Mouse (Mus musculus) regulatory T cell (primary cell): ENCODE measurements around the gene Hoxa13.

Experiments used
- in situ Hi-C: fragments of 300-600 bp; cut with MboI, MseI; formaldehyde crosslinking; loops from one replicate; pipeline ENCODE4 v1.15.1; 2025; ENCODE audit warnings: high pct_unique_total_duplicates

Gene Hoxa13

DNA sequence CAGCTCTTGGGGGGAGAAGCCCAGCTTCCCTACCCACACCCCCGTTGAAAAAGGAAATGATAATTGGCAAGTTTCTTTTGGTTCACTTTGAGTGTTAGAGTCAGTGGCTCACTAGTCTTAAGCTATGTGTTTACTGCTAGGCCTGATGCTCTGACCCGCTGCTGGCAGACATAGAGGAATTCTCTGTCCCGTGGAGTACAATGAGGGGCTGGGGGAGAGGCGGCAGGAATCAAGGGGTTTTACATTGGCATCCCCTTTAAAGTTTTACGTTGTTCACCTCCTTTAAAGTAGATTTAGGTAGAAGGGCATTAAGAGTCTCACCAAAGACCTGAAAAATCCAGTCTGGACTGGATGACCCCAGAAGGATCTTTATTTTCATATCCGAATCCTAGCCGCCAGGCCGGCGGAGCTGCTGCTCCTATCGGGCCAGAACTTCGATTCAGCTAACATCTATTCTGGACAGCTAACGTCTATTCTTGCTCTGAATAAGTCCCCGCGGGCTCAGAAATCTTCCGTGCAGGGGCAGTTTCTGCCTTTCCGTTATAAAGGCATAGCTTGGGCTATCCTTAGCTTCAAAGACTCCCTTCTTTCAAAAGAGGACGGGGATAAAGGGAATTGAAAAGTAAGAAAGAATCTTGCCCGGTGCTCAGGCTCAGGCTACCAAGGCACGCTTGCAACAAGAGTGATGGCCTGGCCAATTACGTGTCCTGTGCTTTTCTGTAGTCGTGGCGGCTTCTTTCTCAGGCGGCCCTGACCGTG lies 8.5 kb downstream of the Hoxa13 start:
- in situ Hi-C loops = loop anchor here (5.0 to 10.0 kb wide), 2 partner anchors 573 to 660 kb away; no protein-coding TSS in a partner anchor

DNA sequence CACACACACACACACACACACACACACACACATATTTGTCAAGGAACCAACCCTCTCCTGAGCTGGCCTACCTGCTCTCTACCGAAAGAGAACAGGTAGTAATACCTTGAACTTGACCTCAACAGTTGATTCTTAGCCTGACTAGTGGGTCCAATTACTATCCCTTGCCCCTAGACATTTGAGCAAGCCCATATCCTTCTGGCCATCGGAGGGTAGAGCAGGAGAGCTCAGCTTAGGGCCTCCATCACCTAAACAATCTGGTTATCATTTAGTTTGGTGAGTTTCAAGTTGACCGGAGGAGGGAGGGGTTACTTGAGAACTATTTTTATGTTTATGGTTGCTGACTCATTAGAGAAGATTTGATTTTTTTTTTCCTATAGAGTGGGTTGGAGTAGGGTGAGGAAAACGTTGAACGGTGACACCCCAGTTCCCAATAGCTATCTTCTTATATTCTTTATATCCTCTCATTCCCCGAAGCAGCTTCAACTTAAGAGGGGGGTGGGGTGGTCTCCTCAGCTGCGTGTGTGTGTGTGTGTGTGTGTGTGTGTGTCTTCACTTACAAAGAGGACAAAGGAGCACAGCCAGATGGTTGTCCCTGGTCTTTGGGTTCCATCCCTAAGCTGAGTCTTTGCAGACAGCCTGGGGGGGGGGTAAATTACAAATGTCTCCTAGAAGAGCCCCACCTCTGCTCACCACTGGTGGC lies 9.4 kb downstream of the Hoxa13 start:
- in situ Hi-C loops = loop anchor here (5.0 to 10.0 kb wide), 2 partner anchors 573 to 661 kb away; no protein-coding TSS in a partner anchor

DNA sequence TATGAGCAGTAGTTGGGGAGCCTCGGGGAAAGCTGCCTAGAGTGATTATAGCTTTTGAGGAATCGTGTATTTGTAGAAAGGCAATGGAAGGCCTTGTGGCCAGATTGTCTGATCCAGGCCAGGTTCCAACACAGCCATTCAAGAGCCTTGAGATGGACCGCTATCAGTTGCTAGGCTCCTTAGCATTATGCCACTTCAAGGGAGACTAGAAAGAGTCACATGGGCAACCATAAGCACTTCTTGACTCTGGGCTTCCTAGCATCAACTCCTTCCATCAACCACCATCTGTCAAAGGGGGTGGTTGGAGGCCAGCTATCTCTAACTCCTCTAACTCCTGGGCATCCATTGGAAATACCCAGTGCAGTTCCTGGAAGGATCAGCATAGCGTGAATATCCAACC lies 10.9 kb downstream of the Hoxa13 start:
- in situ Hi-C loops = loop anchor here (5.0 to 10.0 kb wide), 3 partner anchors 575 to 1075 kb away; no protein-coding TSS in a partner anchor

DNA sequence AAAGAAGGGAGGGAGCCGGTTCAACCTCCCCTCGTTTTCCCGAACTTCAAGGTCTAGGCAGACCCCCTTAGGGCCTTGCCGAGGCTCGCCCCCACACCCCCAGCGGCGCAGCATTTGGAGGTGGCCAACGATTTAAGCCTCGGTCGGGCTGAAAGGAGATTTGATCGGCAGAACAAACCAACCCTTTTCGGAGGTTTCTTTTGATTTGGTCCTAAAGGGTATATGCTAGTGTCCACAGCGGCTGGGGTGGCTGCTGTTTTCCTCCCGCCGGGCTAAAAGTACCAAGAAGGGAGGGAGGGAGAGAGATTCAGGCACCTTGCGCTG lies 11.3 kb downstream of the Hoxa13 start:
- in situ Hi-C loops = loop anchor here (10.0 kb wide), 1 partner anchor 1075 kb away; no protein-coding TSS in a partner anchor

DNA sequence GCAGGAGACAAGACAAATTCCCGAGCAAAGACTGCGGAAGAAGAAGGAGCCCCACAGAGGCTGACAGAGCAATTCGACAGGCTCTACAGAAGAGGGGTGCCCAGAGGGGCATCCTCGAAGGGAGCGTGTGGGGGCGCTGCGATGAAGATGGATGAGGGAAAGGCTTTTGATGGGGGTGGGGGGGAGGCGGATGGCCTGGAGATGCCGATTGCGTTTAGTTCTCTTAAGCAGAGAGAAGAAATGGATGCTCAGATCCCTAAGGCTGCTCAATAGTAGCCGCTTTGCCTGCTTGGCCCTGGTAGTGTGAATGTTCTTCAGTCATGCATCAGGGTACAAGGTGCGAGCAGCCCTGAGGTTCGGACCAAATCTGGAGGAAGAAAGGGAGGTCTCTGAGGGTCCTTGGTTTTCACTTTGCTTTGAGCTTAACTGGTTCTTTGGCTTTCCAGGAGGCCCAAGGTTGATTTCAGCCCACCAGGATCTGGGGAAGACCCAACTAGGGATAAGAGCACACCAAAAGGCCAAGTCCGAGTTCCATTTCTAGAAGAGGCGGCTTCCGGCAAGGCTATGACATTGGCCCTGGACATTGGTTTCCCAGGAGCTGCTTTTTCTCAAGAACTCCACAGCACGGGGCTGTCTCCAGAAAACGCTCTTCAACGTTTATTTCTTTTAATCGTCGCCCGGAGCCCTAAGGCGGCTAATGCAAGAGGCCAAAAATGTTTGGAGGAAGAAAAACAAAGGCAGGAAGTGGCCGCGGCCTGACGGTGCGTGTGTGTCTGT lies 11.9 kb downstream of the Hoxa13 start:
- in situ Hi-C loops = loop anchor here (10.0 kb wide), 1 partner anchor 1074 kb away; no protein-coding TSS in a partner anchor

DNA sequence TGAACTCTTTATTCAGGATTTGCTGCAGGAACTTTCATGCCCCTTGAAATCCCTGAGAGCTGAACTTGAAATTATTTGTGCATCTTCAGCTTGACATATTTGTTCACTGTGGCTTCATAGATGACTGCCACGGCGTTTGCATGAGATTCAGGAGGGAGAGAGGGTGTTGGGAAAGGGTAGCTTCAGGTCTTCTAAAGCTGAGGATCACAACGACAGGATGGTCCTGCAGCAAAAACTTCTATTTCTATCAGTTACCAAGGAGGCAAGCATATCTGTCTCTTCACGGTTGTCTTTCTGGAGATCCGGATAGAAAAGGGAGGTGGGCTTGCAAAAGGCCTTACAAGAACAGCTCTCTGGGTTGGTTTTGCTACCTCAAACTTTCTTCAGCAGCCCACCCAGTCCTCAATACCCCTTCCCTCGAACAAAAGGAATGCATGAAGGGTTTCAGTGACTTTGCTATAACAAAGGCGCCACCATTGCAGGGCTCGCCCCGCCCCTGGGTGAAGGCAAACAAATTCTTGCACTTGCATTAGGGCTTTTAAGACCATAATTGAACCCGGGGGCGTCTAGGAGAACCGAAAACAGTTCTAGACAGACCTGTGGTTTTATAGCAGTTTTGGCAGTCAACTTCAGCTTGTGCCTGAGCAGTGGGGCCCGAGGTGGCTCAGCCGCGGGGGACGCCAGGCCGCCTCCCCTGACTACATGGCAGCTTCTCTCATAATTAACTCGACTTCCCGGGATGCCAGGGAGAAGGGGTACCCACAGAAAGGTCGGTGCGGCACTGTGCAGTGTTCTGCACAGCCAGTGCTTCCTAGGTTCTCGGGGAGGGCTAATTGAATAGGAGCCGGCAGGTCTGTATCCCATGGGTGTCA lies 12.7 kb downstream of the Hoxa13 start:
- in situ Hi-C loops = loop anchor here (10.0 kb wide), 1 partner anchor 1073 kb away; no protein-coding TSS in a partner anchor

DNA sequence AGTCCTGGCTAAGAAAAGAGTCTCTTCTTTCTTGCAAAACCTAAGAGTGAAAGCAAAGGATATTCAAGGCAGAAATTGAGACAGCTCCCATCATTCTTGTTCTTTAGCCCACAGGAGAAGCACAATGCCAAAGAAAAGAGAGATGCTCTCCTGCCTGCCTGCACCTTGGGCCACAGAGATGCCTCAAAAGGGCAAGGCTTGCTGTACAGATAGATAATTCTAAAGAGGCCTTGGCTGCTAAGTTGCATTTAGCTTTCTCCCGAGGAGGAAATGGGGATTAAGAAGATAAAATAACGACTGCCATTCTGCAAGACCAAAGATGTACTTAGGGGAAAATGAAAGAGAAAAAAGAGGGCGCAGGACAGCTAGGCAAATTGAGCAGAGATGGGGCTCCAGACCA lies 13.8 kb downstream of the Hoxa13 start:
- in situ Hi-C loops = loop anchor here (10.0 kb wide), 1 partner anchor 1072 kb away; no protein-coding TSS in a partner anchor

DNA sequence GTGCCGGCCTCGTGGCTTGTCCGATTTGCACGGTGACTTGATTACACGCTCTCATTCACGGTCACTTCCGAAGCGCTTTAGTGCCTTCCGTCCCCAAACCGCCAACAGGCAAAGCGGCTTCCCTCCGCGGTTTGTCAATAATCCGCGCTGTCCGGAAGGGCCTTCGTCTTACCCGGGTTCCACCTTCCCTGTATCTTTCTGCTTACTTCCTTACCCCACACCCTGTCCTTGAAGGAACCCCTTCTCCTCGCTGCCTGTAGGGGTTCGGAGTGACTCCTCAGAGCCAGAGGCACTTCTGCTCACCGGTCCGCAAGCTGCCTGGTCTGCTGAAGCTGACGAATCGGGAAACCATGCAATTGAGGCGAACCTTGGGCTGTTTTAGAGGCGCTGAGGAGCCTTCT lies 14.3 kb downstream of the Hoxa13 start:
- in situ Hi-C loops = loop anchor here (10.0 kb wide), 1 partner anchor 1072 kb away; no protein-coding TSS in a partner anchor

DNA sequence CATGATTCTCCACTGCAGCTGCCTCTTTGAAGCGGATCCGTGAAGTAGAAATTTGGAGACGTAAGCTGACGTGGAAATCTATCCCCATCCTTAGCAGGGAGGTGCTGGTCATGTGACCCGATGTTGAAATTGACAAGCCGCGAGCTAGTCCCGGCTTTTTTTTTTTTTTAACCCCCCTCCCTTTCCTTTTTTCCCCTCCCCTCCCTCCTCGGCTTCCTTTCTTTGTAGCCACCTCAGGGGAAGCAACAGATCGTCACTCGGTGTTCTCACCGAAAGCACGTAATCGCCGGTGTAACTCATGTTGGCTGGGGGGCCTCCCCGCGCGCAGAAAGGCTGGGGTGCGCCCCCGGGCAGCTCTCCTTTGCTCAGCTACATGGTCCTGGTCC lies 14.9 kb downstream of the Hoxa13 start, which contains the start of gene Hoxa11:
Gene Hoxa11 (minus strand): TSS at position 54 of the 386 bp plus-strand sequence.
- in situ Hi-C loops = loop anchor here (10.0 kb wide), 1 partner anchor 1071 kb away; no protein-coding TSS in a partner anchor

DNA sequence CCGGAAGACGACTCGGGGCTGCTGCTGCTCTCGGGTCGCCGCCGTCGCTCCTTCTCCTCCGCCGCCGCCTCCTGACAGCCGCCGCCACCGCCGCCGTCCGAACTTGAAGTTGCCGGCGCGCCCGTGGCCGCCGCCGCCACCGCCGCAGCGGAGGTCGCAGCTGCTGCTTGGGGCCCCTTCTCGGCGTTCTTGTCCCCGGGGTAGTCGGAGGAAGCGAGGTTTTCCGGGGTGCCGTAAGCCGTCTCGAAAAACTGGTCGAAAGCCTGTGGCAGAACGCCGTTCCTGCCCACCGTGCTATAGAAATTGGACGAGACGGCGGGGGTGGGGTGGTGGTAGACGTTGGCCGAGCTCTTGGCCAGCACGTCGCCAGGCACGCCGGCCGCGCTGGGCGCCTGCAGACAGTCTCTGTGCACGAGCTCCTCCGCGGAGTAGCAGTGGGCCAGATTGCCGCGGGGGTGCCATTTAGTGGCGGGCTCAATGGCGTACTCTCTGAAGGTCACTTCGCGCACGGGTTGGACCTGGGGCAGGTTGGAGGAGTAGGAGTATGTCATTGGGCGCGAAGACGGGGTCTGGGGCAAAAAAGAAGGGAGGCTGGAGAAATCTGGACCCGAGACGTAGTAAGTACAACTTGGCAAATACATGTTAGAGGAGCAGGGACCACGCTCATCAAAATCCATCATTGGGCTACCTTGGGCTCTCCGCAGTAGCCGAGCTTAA lies 15.5 kb downstream of the Hoxa13 start:
- in situ Hi-C loops = loop anchor here (10.0 kb wide), 1 partner anchor 1070 kb away; no protein-coding TSS in a partner anchor

DNA sequence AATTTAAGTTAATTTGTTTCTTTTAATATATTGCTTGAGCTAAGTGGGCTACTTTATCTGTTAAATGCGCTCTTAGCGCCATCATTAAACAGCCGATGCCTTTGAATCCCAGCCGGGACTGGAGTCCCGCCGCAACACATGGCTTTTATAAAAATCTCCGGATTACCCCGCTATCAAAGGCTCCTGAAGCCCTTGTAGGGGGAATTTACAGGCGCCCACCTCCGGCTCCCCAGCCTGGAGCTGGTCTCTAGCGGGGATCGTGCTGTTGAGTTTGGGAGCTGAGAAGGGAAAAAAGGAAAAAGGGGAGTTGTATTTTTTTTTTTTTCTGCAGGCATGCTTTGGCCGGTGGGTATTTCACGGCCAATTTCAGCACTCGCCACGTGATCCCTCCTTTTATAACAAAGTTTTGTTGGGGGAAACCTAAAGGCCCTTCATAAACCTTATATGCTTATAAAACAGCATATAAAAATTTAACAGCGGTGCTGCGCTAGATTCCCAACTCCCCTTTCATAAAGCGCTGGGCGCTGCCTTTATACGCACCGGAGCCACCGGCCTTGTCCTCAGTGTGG lies 16.1 kb downstream of the Hoxa13 start:
- in situ Hi-C loops = loop anchor here (10.0 kb wide), 1 partner anchor 1070 kb away; no protein-coding TSS in a partner anchor

DNA sequence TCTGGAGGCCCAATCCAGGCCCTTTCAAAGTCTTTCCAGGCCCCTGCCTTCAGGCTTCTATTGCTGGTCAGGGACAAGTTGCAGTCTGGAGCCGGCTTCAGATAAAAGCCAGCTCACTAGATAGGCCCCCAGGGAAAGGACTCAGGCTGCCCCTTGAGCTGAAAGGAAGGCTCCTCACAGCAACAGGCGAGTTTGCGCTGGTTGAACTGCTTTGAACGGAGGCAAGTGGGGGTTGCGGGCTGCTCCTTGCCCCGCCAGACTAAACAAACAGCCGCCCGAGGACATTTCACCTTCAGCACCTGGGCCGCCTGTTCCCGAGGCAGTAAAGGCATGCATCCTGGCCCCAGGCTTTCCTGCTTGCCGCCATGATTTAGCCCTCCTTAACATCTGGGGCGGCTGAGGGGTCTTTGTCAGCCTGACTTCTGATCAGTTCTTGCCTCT lies 17.0 kb downstream of the Hoxa13 start:
- in situ Hi-C loops = loop anchor here (10.0 kb wide), 1 partner anchor 1069 kb away; no protein-coding TSS in a partner anchor

DNA sequence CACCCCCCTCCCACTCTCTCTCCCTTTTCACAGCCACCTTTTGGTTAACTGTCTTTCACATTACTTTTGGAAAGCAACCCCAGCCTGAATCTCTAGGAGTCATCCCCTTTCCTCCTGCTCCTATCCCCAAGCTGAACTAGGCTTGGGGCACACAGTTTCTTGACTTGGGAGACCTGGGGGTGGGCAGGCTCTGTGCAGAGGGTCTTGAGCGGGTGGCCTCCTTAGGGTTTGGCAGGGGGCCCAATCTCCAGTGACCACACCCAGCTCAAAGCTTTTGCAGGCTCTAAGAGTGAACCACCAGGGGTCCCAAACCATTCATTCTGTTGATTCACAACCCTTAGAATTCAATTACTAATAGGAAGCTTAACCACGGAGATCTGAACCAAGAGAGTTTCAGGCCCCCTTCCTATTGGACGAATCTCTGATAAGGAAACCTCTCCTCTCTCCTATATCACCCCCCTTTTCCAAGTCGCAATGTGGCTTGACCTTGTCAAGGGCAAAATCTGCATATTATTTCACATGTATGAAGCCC lies 17.8 kb downstream of the Hoxa13 start:
- in situ Hi-C loops = loop anchor here (10.0 kb wide), 1 partner anchor 1068 kb away; no protein-coding TSS in a partner anchor

DNA sequence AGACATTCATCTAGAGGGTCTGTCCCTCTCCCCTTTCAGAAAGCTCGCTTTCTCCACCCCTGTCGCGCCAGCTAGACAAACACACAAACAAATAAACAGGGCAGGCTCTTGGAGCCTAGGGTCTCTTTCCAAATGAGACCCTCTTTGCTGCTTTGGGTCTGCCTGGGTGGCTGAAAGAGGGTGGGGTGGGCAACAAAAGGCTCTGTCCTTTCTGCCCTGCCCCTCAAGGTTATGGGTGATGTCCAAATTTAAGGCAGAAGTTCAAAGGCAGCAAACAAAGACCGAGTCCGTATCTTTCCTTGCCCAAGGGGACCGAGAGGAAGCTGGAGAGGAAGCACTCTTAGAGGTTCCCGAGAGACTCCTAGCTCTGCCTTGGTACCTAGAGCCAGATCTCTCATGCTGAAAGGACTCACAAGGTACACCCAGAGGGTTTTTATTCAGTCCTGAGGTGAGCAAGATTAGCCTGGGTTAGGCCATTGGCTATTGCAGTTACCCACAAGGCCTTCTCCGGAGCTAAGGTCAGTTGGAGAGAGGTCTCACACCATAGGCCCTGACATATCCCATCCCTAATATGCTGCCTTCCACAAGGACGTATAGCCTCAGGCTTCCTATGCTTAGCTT lies 19.6 kb downstream of the Hoxa13 start:
- in situ Hi-C loops = loop anchor here (10.0 kb wide), 1 partner anchor 1066 kb away; no protein-coding TSS in a partner anchor

DNA sequence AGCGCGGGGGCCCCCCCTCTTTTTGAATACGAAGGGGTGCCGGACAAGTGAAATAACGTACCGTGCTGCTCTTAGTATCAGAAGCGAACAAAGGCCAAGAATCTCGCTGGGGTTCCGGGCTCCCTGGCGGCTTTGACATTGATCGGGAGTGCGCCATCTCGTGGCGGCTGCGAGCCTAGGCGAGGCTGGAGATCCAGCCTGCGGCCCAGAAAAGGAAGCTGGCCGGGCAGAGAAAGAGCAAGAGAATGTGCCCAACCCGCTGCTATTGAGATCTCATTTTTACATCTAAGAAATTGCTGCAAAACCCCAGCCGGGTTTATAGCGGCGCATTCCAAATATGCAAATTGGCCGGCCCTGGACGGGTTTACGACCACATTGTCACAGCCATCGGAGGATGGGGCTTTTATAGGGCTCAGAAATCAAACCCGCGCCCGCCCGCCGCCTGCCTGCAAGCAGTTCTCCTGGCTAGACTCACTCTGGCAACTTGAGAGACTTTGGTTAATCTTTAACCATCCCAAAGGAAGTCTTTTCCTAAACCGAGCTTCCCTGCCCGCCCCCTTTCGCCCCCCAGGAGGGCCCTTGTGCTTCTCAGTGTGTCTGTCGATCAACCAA lies 20.2 kb downstream of the Hoxa13 start, which contains the start of gene Hoxa10:
Gene Hoxa10 (minus strand): TSS at position 466 of the 612 bp plus-strand sequence.
- in situ Hi-C loops = loop anchor here (10.0 kb wide), 1 partner anchor 1066 kb away; no protein-coding TSS in a partner anchor

DNA sequence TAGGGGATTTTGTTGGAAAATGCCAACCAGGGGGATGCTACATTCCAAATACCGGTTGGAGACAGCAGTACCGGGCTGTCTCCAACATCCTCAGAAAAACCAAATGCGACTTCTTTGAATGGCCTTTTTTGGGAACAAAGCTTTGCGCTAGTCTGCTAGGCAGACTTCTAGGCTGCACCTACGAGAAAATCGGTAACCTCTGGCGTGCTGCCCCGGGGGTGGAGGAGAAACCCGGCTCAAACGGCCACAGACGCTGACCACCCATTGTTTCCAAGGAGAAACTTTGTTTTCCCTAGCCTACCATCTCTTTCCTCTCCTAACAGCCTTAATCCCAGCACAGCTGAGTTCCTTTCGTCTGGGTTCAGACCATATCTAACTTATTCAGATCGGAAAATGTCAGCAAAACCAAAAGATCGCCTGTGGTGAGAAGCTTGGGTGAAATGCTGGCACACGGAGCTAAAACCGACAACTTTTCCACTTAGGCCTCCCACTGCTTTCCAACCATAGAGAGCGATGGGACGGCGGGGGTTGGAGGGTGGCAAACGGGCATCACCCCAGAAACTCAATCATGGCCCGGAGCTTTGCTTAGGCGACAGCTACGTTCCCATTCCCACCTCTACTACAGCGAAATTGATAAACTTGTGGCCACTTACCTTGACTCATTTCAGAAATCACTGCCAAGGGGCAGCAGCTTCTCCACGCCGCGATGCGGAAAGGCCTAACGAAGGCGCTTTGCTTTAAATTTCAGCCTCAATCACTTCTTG lies 20.9 kb downstream of the Hoxa13 start:
- in situ Hi-C loops = loop anchor here (10.0 kb wide), 1 partner anchor 1065 kb away; no protein-coding TSS in a partner anchor

DNA sequence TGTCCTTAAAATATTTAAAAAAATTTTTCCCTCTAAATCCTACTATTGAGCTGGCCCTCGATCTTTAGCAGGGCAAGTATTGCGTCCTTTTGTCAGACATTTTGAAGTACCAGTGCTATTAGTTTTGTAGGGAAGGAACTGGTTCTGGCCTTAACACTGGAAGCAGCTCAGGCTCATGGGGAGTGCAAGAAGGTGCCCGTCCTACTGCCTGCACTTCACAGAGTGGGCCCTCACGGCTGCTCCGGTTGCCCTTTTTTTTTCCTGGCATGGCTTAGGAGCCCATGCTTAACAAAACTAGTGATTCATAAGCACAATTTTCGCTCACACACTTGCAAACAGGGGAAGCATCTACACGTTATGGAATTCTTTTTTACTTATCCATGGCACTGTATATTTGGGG lies 21.7 kb downstream of the Hoxa13 start:
- in situ Hi-C loops = no loop called here
